Mouse (Mus musculus) liver, adult (tissue): Measurements from ENCODE around the gene Otud7b.

Experiments used
- GATA4 ChIP-seq: IDR thresholded peaks from 2 replicates; pipeline ENCODE4 v1.6.1; 2014; ENCODE audit warnings: mild to moderate bottlenecking, low read length; ENCODE audit not compliant: insufficient replicate concordance

Gene Otud7b

GRCm38 (mm10) chr3:96104261-96105065 is at the start of gene Otud7b:
Gene Otud7b (plus strand): TSS chr3:96104527.
- TF ChIP-seq GATA4, result peak; percentile 60; the same call in 1 of the 2 replicates

GRCm38 (mm10) chr3:96055294-96055693 is 49.0 kb upstream of the Otud7b start:
- no peak for TF ChIP-seq GATA4

DNA sequence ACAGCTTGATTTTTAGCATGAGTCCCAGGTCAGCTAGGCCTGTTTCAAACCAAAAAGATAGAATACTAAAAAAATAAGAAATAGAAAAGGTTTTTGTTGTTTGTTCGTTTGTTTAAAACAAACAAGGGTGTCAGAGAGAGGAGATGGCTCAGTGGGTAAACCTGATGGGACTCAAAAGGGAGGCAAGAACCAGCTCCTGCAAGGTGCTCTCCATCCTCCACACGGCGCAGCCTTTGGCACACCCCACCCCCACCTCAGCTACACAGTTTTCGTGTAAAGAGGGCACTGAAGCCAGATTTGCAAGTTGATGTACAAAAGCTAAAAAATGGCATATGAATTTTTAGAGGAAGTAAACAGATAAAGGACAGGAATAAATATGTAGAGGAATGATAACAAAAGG is 48.3 kb upstream of the Otud7b start:
- no peak for TF ChIP-seq GATA4

DNA sequence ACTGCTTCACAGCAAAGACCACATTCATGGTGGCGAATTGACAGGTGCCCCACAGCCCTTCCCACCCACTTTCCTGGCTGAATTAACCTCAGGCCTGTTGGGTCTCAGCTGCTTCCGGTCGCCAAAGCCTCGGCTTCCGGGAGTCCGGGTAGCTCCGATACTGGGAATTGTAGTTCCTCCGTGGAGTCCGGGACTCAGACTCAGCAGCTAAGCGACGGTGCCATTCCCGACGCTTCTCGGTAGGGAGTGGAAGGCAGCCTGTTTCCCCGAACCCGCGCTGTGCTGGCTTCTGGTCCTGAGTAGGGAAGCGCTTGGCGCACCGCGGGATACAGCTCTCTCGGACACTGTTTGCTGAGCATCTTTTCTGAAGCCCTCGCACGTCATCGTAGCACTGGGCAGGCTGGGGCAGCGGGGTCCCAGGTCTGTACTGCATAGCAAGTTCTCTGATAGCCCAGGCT is 46.6 kb upstream of the Otud7b start:
- TF ChIP-seq GATA4, result no peak

GRCm38 (mm10) chr3:96058231-96058896 is 46.0 kb upstream of the Otud7b start, which contains the start of gene Vps45:
Gene Vps45 (minus strand): TSS chr3:96058466.
- TF ChIP-seq GATA4, result no peak

DNA sequence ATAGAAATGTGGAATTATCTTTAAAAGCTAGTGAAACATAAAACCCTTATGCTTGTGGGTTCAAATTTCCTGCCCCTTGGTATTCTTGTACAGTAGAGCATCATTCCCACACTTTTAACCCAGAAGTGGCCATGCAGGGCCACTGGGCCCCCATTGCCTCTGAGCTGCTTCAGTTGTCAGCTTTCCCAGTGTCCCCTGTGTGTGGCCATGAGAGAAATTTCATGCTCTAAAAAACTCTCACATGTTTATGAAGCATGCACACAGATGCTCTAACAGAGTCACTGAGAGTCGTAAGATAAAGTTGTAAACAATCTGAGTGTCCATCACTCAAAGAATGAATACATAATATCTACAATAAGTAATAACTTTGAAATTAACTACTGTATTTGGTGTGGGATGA is 44.2 kb upstream of the Otud7b start:
- no peak for TF ChIP-seq GATA4

DNA sequence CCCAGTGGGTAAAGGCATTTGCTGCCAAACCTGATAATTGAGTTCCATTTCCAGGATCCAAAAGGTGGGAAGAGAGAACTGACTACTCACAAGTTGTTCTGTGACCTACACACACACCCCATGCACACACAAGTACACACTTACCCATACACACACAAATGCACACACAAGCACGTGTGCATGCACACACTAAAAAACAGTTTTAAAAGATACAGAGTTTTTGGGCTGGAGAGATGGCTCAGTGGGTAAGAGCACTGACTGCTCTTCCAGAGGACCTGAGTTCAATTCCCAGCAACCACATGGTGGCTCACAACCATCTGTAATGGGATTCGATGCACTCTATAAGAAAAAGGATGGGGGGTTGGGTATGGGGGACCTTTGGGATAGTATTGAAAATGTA is 41.0 kb upstream of the Otud7b start:
- TF ChIP-seq GATA4, result no peak

- TF ChIP-seq GATA4, result no peak
These were observed 40.1 kb upstream of the Otud7b start for GRCm38 (mm10) chr3:96064217-96064616.

GRCm38 (mm10) chr3:96065147-96065546 is 39.2 kb upstream of the Otud7b start:
- no peak for TF ChIP-seq GATA4

- TF ChIP-seq GATA4, result peak; percentile 77; the same call in 1 of the 2 replicates
These were observed 38.5 kb upstream of the Otud7b start for GRCm38 (mm10) chr3:96065754-96066375.

DNA sequence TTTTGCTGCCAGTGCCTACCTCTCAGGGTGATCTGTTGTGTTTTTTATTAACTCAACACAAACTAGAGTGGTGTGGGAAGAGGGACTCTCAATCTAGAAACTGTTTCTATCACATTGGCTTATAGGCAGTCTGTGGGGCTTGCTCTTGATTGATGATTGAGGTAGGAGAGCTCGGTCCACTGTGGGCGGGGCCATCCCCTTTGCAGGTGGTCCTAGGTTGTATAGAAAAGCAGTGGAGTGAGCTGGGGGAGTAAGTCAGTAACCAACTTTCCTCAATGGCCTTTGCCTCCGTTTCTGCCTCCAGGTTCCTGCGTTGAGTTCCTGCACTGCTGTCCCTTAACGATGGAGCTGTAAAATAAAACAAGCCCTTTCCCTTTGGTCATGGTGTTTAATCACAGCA is 37.6 kb upstream of the Otud7b start:
- TF ChIP-seq GATA4, result no peak

GRCm38 (mm10) chr3:96069046-96069445 is 35.3 kb upstream of the Otud7b start:
- TF ChIP-seq GATA4, result no peak

DNA sequence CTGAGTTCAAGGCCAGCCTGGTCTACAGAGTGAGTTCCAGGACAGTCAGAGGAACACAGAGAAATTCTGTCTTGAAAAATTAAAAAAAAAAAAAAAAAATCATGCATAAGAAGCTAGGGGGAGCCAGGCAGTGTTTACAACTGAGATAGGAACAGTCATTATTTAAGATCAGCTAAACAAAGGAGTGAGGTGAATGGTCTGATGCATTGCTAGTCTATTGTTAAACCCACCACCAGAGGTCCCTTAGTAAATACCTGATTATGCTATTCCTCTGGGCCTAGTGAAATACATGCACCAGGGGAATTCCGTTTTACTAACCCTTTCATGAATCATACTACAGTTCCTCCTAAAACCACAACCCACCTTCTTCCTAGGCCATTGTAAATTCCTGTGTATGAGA is 34.8 kb upstream of the Otud7b start:
- no peak for TF ChIP-seq GATA4

DNA sequence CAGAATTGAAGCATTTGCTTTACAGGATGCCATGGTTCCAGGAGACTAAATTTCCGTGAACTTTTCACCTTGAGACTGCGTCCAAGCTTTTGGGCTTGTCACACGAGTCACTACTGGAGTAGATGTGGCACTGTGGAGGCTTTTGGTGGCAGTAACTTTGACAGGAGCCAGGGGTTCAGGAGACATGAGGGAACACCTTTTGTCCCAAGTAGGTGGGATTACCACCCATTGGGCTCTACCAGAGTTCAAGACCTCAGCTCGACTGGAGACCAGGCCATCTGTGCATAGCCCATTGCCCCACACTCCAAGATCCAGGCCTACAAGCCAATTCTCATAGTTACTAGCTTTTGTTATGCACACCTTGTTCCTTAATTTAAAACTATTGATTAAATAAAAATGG is 34.1 kb upstream of the Otud7b start:
- TF ChIP-seq GATA4, result no peak

- TF ChIP-seq GATA4, result no peak
These were observed 31.3 kb upstream of the Otud7b start for GRCm38 (mm10) chr3:96072921-96073486.

GRCm38 (mm10) chr3:96078066-96078465 is 26.3 kb upstream of the Otud7b start:
- TF ChIP-seq GATA4, result no peak

- no peak for TF ChIP-seq GATA4
These were observed 25.6 kb upstream of the Otud7b start for GRCm38 (mm10) chr3:96078711-96079110.
